Mouse (Mus musculus) olfactory bulb, adult 2 months (tissue): ENCODE data around the gene C130073F10Rik. TPM values are rescaled to one million over a fixed set of nuclear protein-coding genes. Genes with fewer than 3 reads are reported as not detected.

Experiments
- polyA plus RNA-seq: library from polyadenylated mRNA; stranded (reverse); fragments of >200 nt; gene quantifications from 2 replicates; pipeline ENCODE4 v1.2.4, GENCODE M21; 2012; ENCODE audit warnings: low replicate concordance; ENCODE audit not compliant: missing spikeins, insufficient read depth, insufficient read length

The C130073F10Rik gene
- polyA plus RNA-seq, 1 experiment, result not detected

Other genes starting within 250 kb of the C130073F10Rik start
- not detected in 2 replicates for gene Leprot, start 246.1 kb downstream of the C130073F10Rik start, polyA plus RNA-seq
- gene Lepr, start 176.4 kb downstream of the C130073F10Rik start, polyA plus RNA-seq, result not detected in 2 replicates
- gene B020004J07Rik, start 49.8 kb downstream of the C130073F10Rik start, polyA plus RNA-seq, result not detected in 2 replicates
- not detected in 2 replicates for gene Gm12800, start 15.3 kb upstream of the C130073F10Rik start, polyA plus RNA-seq
- gene Gm12794, start 46.6 kb upstream of the C130073F10Rik start, polyA plus RNA-seq, result not detected in 2 replicates
- not detected in 2 replicates for gene Gm12790, start 87.3 kb upstream of the C130073F10Rik start, polyA plus RNA-seq
- not detected in 2 replicates for gene Gm12789, start 92.8 kb upstream of the C130073F10Rik start, polyA plus RNA-seq
- gene Pde4b, start 193.8 kb upstream of the C130073F10Rik start, polyA plus RNA-seq, result not detected in 2 replicates